Mouse (Mus musculus): ENCODE data around the gene Dtnbp1.
A peak's percentile ranks its signal among the peaks of the same experiment; 100 is the strongest.

Dtnbp1 gene

GRCm38 (mm10) chr13:45000836-45001227 lies 1.1 kb downstream of the Dtnbp1 start:
- peak; percentile 38 to 42 for DNase-seq

- DNase-seq = no peak
These were observed 2.7 kb downstream of the Dtnbp1 start for GRCm38 (mm10) chr13:44999211-44999610.

- no peak for DNase-seq
These were observed 5.6 kb downstream of the Dtnbp1 start for GRCm38 (mm10) chr13:44996339-44996738.

- DNase-seq = no peak
These were observed 9.3 kb downstream of the Dtnbp1 start for GRCm38 (mm10) chr13:44992550-44993205.

- DNase-seq = no peak
These were observed 10.0 kb downstream of the Dtnbp1 start for GRCm38 (mm10) chr13:44991936-44992335.

GRCm38 (mm10) chr13:44990073-44990682 lies 11.8 kb downstream of the Dtnbp1 start:
- no peak for DNase-seq

- DNase-seq = no peak
These were observed 15.6 kb downstream of the Dtnbp1 start for GRCm38 (mm10) chr13:44986352-44986751.

GRCm38 (mm10) chr13:44985321-44985720 lies 16.6 kb downstream of the Dtnbp1 start:
- no peak for DNase-seq

GRCm38 (mm10) chr13:44983635-44984401 lies 18.1 kb downstream of the Dtnbp1 start:
- DNase-seq = no peak

- DNase-seq = no peak
These were observed 19.1 kb downstream of the Dtnbp1 start for GRCm38 (mm10) chr13:44982799-44983198.

GRCm38 (mm10) chr13:44979433-44979832 lies 22.5 kb downstream of the Dtnbp1 start:
- no peak for DNase-seq

GRCm38 (mm10) chr13:44977483-44978141 lies 24.3 kb downstream of the Dtnbp1 start:
- DNase-seq = peak in 1 of 2 experiments; percentile 20

- no peak for DNase-seq
These were observed 24.9 kb downstream of the Dtnbp1 start for GRCm38 (mm10) chr13:44977059-44977458.

GRCm38 (mm10) chr13:44960542-44961291 lies 41.2 kb downstream of the Dtnbp1 start:
- DNase-seq = peak; percentile 46 to 56

GRCm38 (mm10) chr13:44957049-44957448 lies 44.9 kb downstream of the Dtnbp1 start:
- no peak for DNase-seq

- no peak for DNase-seq
These were observed 46.2 kb downstream of the Dtnbp1 start for GRCm38 (mm10) chr13:44955781-44956180.

GRCm38 (mm10) chr13:44954232-44954568 lies 47.7 kb downstream of the Dtnbp1 start:
- DNase-seq = no peak

GRCm38 (mm10) chr13:44953546-44954231 lies 48.3 kb downstream of the Dtnbp1 start:
- DNase-seq = no peak

GRCm38 (mm10) chr13:44952393-44953086 lies 49.4 kb downstream of the Dtnbp1 start:
- DNase-seq = peak; percentile 30 to 41

- no peak for DNase-seq
These were observed 53.4 kb downstream of the Dtnbp1 start for GRCm38 (mm10) chr13:44948320-44949250.

Data from cerebellum, postnatal 14 days (tissue).